Mouse (Mus musculus): Measurements from ENCODE around the gene Spaca6.

Gene Spaca6

GRCm38 (mm10) chr17:17826751-17827657 is at the start of gene Spaca6:
Gene Spaca6, plus strand, starts transcription at chr17:17827158.
- DNase-seq (ENCODE audit: low read depth, low spot score) = peak; percentile 92

- no peak for DNase-seq (ENCODE audit: low read depth, low spot score)
Observed at GRCm38 (mm10) chr17:17790866-17791630, 35.9 kb upstream of the Spaca6 start.

GRCm38 (mm10) chr17:17792578-17792977 is 34.4 kb upstream of the Spaca6 start:
- DNase-seq (ENCODE audit: low read depth, low spot score) = no peak

GRCm38 (mm10) chr17:17795527-17795926 is 31.4 kb upstream of the Spaca6 start:
- DNase-seq (ENCODE audit: low read depth, low spot score) = no peak

GRCm38 (mm10) chr17:17823612-17824336 is 3.2 kb upstream of the Spaca6 start:
- DNase-seq (ENCODE audit: low read depth, low spot score) = no peak

- DNase-seq (ENCODE audit: low read depth, low spot score) = peak; percentile 63
Observed at GRCm38 (mm10) chr17:17825921-17826591, 902 bp upstream of the Spaca6 start.

- DNase-seq (ENCODE audit: low read depth, low spot score) = peak; percentile 79
Observed at GRCm38 (mm10) chr17:17827658-17828190, 766 bp downstream of the Spaca6 start.

GRCm38 (mm10) chr17:17828191-17828981 is 1.4 kb downstream of the Spaca6 start:
- DNase-seq (ENCODE audit: low read depth, low spot score) = peak; percentile 83

- peak; percentile 32 for DNase-seq (ENCODE audit: low read depth, low spot score)
Observed at GRCm38 (mm10) chr17:17829052-17829785, 2.3 kb downstream of the Spaca6 start.

- DNase-seq (ENCODE audit: low read depth, low spot score) = no peak
Observed at GRCm38 (mm10) chr17:17829816-17830535, 3.0 kb downstream of the Spaca6 start.

GRCm38 (mm10) chr17:17830731-17831130 is 3.8 kb downstream of the Spaca6 start:
- no peak for DNase-seq (ENCODE audit: low read depth, low spot score)

- peak; percentile 69 for DNase-seq (ENCODE audit: low read depth, low spot score)
Observed at GRCm38 (mm10) chr17:17834896-17835295, 7.9 kb downstream of the Spaca6 start.

GRCm38 (mm10) chr17:17836101-17836500 is 9.1 kb downstream of the Spaca6 start:
- DNase-seq (ENCODE audit: low read depth, low spot score) = no peak

- no peak for DNase-seq (ENCODE audit: low read depth, low spot score)
Observed at GRCm38 (mm10) chr17:17837426-17837825, 10.5 kb downstream of the Spaca6 start.

GRCm38 (mm10) chr17:17837919-17838701 is 11.2 kb downstream of the Spaca6 start:
- peak; percentile 97 for DNase-seq (ENCODE audit: low read depth, low spot score)

GRCm38 (mm10) chr17:17839276-17839675 is 12.3 kb downstream of the Spaca6 start:
- no peak for DNase-seq (ENCODE audit: low read depth, low spot score)

- no peak for DNase-seq (ENCODE audit: low read depth, low spot score)
Observed at GRCm38 (mm10) chr17:17840796-17841195, 13.8 kb downstream of the Spaca6 start.

Data from R1 (cell line).